Mouse (Mus musculus): ENCODE data around the gene Cc2d1a.

Gene Cc2d1a

GRCm38 (mm10) chr8:84178592-84178991, 30.9 kb upstream of the Cc2d1a start:
- no peak for DNase-seq (ENCODE audit: extremely low read depth, insufficient read length, low spot score)

DNA sequence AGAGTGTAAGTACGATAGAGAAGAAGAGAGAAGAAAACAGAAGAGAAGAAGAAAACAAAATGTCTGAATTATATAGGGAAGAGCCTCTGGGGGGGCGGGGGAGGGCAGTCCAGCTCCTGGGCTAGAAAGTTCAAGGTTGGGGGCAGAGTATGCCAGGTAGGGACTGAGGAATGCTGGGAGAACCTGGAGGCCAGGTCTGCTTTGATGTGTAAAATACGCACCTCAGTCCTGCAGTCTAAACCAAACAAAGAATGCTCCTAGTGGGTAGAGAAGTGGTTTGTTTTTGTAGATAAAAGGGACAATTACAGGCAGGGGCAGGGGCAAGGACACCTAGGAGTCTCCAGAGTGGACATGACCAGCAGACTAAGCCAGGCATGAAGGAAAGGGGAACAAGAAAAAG, 29.7 kb upstream of the Cc2d1a start:
- DNase-seq (ENCODE audit: extremely low read depth, insufficient read length, low spot score), result no peak

DNA sequence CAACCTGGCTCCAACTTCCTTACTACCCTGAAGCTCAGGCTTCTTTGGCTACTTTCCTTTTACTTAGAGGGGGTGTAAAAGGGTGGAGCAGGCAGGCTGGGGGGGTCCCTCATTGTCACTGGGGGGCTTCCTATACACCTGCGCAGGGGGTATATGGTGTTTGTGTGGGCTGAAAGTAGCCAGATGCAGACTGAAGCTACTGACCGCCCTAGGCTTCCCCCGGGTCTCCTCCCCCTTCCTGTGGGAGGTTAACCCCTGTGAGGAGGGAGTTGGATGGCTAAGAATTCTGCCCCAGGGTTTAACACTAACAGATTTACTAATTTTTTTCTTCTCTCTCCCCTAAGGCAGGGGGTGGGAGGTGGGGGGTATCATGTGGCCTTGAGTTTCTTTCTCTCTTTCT, 28.8 kb upstream of the Cc2d1a start:
- no peak for DNase-seq (ENCODE audit: extremely low read depth, insufficient read length, low spot score)

DNA sequence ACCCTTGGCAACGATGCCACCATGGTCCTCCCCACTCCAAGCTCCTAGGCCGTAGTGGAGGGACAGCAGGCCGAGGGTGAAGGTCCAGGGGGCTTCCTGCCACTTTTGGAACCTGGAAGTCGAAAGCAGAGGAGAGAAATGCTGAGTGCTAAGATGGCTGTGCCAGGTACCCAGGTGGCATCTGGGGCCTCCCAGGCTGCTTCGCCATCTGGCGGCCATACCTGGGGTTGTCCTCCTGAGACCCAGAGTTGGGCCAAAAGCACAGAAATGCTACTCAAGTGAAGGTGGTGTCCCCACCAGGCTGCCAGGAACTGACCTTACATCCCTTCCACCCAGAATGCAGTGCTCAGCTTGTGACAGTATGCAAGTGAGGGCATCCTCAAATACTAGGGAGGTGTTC, 26.1 kb upstream of the Cc2d1a start:
- DNase-seq (ENCODE audit: extremely low read depth, insufficient read length, low spot score), result no peak

DNA sequence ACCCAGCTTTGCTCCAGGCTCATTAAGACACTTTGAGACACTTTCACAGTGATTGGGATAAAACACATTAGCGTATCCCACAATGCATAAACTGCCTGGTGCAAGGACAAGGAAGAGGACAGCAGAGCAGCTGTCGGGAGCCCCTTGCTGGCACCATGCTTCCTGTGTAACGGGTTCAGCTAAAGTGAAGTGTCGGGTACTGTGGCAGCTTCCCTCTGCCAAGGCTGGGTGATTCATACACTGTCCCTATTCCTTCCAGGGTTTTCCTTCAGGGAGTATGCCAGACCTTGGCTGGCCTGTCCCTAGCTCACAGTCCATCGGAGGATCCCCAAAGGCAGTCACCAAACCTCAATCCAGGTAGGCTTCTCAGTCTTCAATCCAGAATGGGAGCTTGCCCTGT, 22.4 kb upstream of the Cc2d1a start:
- DNase-seq (ENCODE audit: extremely low read depth, insufficient read length, low spot score), result no peak

DNA sequence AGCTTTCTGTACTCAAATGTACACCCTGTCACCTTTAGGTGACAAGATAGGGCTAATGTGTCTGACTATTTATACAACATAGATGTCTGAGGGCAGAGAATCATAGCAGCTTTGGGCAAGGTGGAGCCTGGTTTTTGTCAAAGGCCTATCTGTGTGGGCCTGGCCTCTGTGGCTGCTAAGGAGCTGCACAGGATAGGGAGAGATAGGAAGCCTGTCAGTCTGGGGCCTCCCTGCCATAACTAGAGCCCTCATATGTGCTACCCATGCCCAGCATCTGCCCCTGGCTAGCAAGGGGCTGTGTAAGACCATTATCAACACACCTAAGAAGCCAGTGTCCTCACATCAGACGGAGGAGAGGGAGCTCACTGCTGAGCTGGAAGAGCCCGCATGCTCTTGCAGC, 20.0 kb upstream of the Cc2d1a start:
- no peak for DNase-seq (ENCODE audit: extremely low read depth, insufficient read length, low spot score)

GRCm38 (mm10) chr8:84157620-84158019, 9.9 kb upstream of the Cc2d1a start:
- no peak for DNase-seq (ENCODE audit: extremely low read depth, insufficient read length, low spot score)

DNA sequence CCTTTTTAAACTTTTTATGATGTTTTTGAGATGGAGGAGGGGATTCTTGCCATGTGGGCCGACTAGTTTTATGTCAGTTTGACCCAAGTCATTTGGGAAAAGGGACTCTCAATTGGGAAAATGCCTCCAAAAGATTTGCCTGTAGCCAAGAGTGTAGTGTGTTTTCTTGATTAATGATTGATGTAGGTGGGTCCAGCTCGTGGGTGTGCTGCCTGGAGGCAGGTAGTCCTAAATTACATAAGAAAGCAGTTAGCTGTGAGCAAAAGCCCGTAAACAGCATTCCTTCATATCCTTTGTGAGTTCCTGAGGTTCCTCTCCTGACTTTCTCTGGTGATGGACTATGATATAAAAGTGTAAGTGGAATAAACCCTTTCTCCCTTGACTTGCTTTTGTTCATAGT, 1.4 kb upstream of the Cc2d1a start:
- DNase-seq (ENCODE audit: extremely low read depth, insufficient read length, low spot score), result no peak

GRCm38 (mm10) chr8:84148531-84148850, 755 bp upstream of the Cc2d1a start:
- no peak for DNase-seq (ENCODE audit: extremely low read depth, insufficient read length, low spot score)

DNA sequence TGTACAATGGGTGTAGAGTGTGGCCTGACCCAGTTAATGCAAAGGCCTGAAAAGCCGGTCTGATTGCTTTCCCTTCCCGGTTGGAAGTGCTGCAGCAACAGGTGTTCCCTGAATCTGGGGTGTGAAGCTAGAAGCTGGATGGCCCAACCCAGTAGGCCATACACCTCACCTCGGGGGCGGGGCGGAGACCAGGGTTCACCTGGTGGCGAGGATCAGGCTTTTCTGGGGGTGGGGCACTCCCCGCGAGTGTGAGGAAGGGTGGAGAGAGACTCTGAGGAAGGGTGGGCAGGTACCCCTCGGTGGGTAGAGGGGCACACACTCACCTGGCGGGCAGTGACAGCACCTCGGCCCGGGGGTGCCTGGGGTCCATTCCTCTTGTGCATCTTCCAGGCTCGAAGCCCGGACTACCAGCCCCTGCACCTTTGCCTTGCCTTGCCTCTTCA, 391 bp downstream of the Cc2d1a start:
- no peak for DNase-seq (ENCODE audit: extremely low read depth, insufficient read length, low spot score)

GRCm38 (mm10) chr8:84144636-84145245, 3.0 kb downstream of the Cc2d1a start:
- no peak for DNase-seq (ENCODE audit: extremely low read depth, insufficient read length, low spot score)

DNA sequence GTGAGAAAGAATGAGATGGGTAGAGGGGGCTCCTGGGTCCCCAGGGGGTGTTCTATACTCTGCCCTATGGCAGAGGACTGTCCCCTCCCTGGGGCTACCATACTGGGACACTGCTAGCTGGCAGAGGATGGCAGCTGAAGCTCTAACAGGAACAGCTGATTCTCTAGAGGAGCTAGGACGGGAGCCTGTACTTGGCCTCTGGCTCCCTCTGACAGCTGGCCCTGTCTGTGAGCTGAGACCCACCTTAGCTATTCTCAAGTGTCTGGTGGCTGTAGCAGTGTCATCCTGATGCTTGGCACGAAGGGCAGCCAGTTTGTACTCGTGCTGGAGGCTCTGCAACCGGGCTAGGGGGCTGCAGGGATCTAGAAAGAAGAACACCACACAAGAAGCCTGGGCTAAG, 6.9 kb downstream of the Cc2d1a start:
- no peak for DNase-seq (ENCODE audit: extremely low read depth, insufficient read length, low spot score)

DNA sequence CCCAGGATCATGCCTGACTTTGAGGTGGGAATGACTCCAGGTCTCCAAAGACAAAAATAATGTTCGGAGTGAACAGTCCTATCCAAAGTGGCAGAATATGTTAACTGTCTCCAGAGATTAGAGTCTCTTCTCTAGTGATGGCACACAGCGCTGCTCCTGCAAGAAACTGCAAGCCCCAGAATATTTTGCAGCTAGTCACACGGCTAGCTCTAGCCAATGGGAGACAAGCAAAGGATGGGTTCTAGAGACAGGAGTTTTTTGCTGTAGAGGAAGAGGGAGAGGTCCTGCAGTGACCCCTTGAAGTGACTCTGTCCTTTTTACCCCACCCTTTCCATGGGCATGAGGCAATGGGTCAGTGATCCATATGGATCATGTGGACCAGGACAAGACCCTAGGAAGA, 9.9 kb downstream of the Cc2d1a start:
- DNase-seq (ENCODE audit: extremely low read depth, insufficient read length, low spot score), result no peak

GRCm38 (mm10) chr8:84132225-84132624, 15.5 kb downstream of the Cc2d1a start:
- no peak for DNase-seq (ENCODE audit: extremely low read depth, insufficient read length, low spot score)

DNA sequence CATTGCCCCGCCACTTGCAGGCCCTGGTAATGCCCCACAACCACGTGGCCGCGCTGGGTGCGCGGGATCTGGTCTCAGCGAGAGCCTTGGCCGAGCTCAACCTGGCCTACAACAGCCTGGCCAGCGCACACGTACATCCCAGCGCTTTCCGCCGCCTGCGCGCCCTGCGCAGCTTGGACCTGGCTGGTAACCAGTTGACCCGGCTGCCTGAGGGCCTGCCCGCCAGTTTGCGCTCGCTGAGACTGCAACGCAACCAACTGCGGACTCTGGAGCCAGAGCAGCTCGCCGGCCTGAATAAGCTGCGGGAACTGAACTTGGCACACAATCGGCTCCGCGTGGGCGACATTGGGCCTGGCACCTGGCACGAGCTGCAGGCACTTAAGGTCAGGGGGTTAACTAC, 16.9 kb downstream of the Cc2d1a start:
- DNase-seq (ENCODE audit: extremely low read depth, insufficient read length, low spot score), result no peak

- no peak for DNase-seq (ENCODE audit: extremely low read depth, insufficient read length, low spot score)
Observed at GRCm38 (mm10) chr8:84128277-84128676, 19.5 kb downstream of the Cc2d1a start.

DNA sequence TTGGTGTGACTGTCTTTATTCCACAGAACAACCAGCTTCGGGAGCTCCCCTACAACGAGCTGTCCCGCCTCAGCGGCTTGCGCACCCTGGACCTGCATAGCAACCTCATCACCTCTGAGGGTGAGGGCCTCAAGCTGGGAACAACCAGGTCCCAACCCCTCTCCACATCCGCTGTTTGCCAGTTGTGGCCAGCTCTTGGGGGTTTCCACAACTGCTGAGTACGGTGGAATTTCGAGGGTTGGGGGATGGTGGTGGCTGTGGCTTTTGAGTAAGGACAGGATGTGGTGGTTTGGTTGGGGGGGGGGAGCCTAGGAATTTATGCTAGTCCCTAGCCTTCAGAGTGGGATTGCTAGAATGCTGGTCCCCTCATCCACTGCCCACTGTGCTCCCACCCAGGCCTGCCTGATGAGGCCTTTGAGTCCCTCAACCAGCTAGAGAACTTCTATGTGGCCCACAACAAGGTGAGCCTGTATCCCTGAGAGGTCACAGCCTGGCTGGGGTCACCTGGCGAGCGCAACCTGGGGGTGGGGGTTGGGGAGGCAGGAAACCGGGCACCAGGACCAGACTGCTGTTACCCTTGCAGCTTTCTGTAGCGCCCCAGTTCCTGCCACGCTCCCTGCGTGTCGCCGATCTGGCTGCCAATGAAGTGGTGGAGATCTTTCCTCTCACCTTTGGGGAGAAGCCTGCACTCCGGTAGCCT, 20.4 kb downstream of the Cc2d1a start:
- peak; percentile 68 for DNase-seq (ENCODE audit: extremely low read depth, insufficient read length, low spot score)

DNA sequence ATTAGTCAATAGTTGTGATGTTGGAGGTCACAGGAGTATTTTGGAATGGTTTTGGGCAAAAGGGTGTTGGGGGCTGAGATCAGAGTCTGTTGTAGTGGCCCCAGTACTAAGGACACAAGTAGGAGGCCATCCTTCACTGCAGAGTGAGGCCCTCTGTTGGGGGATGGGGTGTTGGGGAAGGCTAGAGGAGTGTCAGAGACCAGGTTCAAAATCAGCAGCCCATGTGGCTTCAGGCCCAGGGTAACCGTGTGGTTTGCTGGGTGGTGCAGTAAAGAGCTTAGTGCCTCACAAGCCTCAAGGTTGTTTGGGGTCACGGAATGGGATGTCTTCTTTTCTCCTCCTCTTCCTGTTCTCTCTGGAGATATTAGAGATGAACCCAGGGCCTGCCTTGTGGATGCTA, 21.0 kb downstream of the Cc2d1a start:
- no peak for DNase-seq (ENCODE audit: extremely low read depth, insufficient read length, low spot score)

- peak; percentile 86 for DNase-seq (ENCODE audit: extremely low read depth, insufficient read length, low spot score)
Observed at GRCm38 (mm10) chr8:84125656-84126055, 22.1 kb downstream of the Cc2d1a start, which contains the start of gene Podnl1. Gene Podnl1, plus strand, starts transcription at chr8:84125989.

DNA sequence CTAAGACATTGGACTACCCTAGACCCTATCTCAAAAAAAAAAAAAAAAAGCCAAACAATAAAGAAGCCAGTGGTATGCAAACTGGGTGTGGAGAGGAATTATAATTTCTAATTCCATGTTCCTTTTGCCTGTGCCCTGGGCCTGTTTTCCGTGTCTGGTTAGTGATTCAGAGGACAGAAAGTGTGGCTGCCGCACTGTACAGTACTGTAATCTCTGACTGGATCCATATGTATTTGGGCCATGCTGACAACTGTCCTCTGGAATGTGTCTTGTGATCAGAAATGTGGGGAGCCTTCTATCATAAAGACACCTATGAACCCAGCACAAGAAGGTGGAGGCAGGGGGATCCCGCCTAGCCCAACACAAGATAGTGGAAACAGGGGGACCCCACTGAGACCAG, 25.6 kb downstream of the Cc2d1a start:
- no peak for DNase-seq (ENCODE audit: extremely low read depth, insufficient read length, low spot score)

DNA sequence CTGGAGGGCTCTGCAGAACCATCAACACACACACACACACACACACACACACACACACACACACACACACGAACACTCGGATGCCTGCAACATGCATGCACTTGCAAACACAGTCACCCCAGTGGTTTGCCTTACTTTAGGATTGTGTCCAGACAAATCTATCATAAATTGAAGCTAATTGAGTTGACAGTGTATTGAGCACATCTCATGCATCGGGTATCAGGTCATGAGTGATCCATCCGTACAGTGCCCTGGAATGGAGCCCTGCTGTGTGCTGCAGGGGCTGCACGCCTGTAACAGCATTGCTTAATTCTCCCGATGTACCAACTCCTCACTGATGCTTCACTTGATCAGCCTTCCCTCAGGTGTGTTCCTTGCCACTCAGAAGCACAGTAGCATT, 32.1 kb downstream of the Cc2d1a start:
- DNase-seq (ENCODE audit: extremely low read depth, insufficient read length, low spot score), result no peak

DNA sequence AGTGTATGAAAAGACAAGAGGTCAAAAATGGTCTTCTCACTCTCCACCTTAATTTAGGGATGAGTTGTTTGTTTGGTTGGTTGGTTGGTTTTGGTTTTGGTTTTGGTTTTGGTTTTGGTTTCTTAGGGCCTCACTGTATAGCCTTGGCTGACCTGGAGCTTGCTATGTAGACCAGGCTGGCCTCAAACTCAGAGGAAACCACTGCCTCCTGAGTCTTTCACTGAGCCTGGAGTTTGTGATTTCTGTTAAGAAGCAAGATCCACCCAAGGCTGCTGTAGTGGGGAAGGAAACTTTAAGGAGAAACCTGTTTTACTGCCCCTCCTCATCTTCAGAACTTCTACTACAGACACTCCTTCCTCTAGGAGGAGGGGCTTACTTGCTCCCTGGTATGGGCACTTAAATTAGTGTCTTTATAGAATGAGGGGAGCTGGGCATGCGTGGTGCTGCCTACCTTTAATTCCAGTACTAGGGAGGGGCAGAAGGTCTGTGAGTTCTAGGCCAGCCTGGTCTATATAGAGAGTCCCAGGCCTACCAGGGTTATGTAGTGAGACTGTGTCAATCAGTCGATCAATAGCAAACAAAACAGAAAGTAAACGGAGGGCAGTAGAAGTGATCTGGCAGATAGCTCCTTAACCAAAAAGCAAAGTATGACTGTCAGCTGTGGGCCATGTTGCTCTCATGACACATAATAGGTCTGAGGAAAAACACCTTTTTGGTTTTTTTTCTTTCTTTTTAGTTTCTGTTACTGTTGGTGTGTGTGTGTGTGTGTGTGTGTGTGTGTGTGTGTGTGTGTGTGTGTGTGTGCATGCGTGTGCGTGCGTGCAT, 41.3 kb downstream of the Cc2d1a start:
- no peak for DNase-seq (ENCODE audit: extremely low read depth, insufficient read length, low spot score)

All from 3134 (cell line).